Mouse (Mus musculus): ENCODE data around the gene Tbc1d16. TPM values are rescaled to one million over a fixed set of nuclear protein-coding genes. Genes with fewer than 3 reads are reported as not detected.

Gene Tbc1d16
- polyA plus RNA-seq, 1 experiment from 2014 or later = 17.4 TPM

GRCm38 (mm10) chr11:119180824-119181582 is 47.3 kb downstream of the Tbc1d16 start:
- ATAC-seq = no peak
- in situ Hi-C loops (cut with MboI; ENCODE audit: low pct_unique_long_range_greater_than_20kb) = no loop called here
- ChIA-PET CTCF (interaction anchor here (1.1 kb wide), 1 partner anchor 9 kb away, joined by 3 read pairs; no protein-coding TSS in a partner anchor), POLR2A (no interaction called here)
- no peaks in the 10 kb centered on the region for H3K27me3 ChIP-seq
- no peak for DNase-seq (ENCODE audit: low read depth, low spot score)
- no peak for TF ChIP-seq CTCF (IDR thresholded peaks at IDR 0.05)

- no peak for TF ChIP-seq CTCF (IDR thresholded peaks at IDR 0.05)
- DNase-seq (ENCODE audit: low read depth, low spot score) (no peak), ATAC-seq (no peak)
- in situ Hi-C loops (cut with MboI; ENCODE audit: low pct_unique_long_range_greater_than_20kb) = no loop called here
- ChIA-PET POLR2A (no interaction called here), CTCF (no interaction called here)
- no peaks in the 10 kb centered on the region for H3K27me3 ChIP-seq
These were observed 50.0 kb downstream of the Tbc1d16 start for GRCm38 (mm10) chr11:119178317-119178716.

GRCm38 (mm10) chr11:119176389-119177179 is 51.7 kb downstream of the Tbc1d16 start:
- no peaks in the 10 kb centered on the region for H3K27me3 ChIP-seq
- ATAC-seq (peak; percentile 32), DNase-seq (ENCODE audit: low read depth, low spot score) (no peak)
- in situ Hi-C loops (cut with MboI; ENCODE audit: low pct_unique_long_range_greater_than_20kb) = no loop called here
- ChIA-PET POLR2A (interaction anchor here (1.2 kb wide), 1 partner anchor 10 kb away, joined by 3 read pairs; no protein-coding TSS in a partner anchor), CTCF (interaction anchor here (1.2 kb wide), 1 partner anchor 12 kb away, joined by 3 read pairs; no protein-coding TSS in a partner anchor)
- TF ChIP-seq CTCF (IDR thresholded peaks at IDR 0.05) = no peak

GRCm38 (mm10) chr11:119171588-119171987 is 56.7 kb downstream of the Tbc1d16 start:
- POLR2A ChIA-PET = no interaction called here
- no peak for ATAC-seq
- CTCF ChIA-PET = no interaction called here

GRCm38 (mm10) chr11:119168851-119169250 is 59.4 kb downstream of the Tbc1d16 start:
- ChIA-PET POLR2A (no interaction called here), CTCF (no interaction called here)
- DNase-seq (ENCODE audit: low read depth, low spot score) (no peak), ATAC-seq (no peak)
- in situ Hi-C loops (cut with MboI; ENCODE audit: low pct_unique_long_range_greater_than_20kb) = no loop called here
- no peaks in the 10 kb centered on the region for H3K27me3 ChIP-seq
- TF ChIP-seq CTCF (IDR thresholded peaks at IDR 0.05) = no peak

More at GRCm38 (mm10) chr11:119171588-119171987, 56.7 kb downstream of the Tbc1d16 start:
- H3K27me3 ChIP-seq = no peaks in the 10 kb centered on the region
- TF ChIP-seq CTCF (IDR thresholded peaks at IDR 0.05) = no peak
- DNase-seq (ENCODE audit: low read depth, low spot score) = no peak
- in situ Hi-C loops (cut with MboI; ENCODE audit: low pct_unique_long_range_greater_than_20kb) = no loop called here

- H3K27me3 ChIP-seq = no peaks in the 10 kb centered on the region
- ChIA-PET POLR2A (interaction anchor here (1.8 kb wide), 1 partner anchor 13 kb away, joined by 6 read pairs; no protein-coding TSS in a partner anchor), CTCF (no interaction called here)
- in situ Hi-C loops (cut with MboI; ENCODE audit: low pct_unique_long_range_greater_than_20kb) = no loop called here
- DNase-seq (ENCODE audit: low read depth, low spot score) (no peak), ATAC-seq (no peak)
- TF ChIP-seq CTCF (IDR thresholded peaks at IDR 0.05) = no peak
These were observed 62.3 kb downstream of the Tbc1d16 start for GRCm38 (mm10) chr11:119165995-119166394.

- H3K27me3 ChIP-seq = no peaks in the 10 kb centered on the region
- TF ChIP-seq CTCF (IDR thresholded peaks at IDR 0.05) = no peak
- CTCF ChIA-PET = no interaction called here
- in situ Hi-C loops (cut with MboI; ENCODE audit: low pct_unique_long_range_greater_than_20kb) = no loop called here
- ATAC-seq (no peak), DNase-seq (ENCODE audit: low read depth, low spot score) (no peak)
- POLR2A ChIA-PET = no interaction called here
These were observed 63.9 kb downstream of the Tbc1d16 start for GRCm38 (mm10) chr11:119164375-119164774.

- no peak for TF ChIP-seq CTCF (IDR thresholded peaks at IDR 0.05)
- no peak for DNase-seq (ENCODE audit: low read depth, low spot score)
- POLR2A ChIA-PET = no interaction called here
- no peak for ATAC-seq
- in situ Hi-C loops (cut with MboI; ENCODE audit: low pct_unique_long_range_greater_than_20kb) = no loop called here
- CTCF ChIA-PET = no interaction called here
- H3K27me3 ChIP-seq = no peaks in the 10 kb centered on the region
These were observed 64.6 kb downstream of the Tbc1d16 start for GRCm38 (mm10) chr11:119163734-119163992.

GRCm38 (mm10) chr11:119162959-119163733 is 65.2 kb downstream of the Tbc1d16 start:
- no peak for TF ChIP-seq CTCF (IDR thresholded peaks at IDR 0.05)
- in situ Hi-C loops (cut with MboI; ENCODE audit: low pct_unique_long_range_greater_than_20kb) = no loop called here
- H3K27me3 ChIP-seq = no peaks in the 10 kb centered on the region
- DNase-seq (ENCODE audit: low read depth, low spot score) = no peak
- ChIA-PET POLR2A (no interaction called here), CTCF (no interaction called here)
- no peak for ATAC-seq

- no peak for TF ChIP-seq CTCF (IDR thresholded peaks at IDR 0.05)
- POLR2A ChIA-PET = interaction anchor here (0.6 kb wide), 1 partner anchor 23 kb away, joined by 3 read pairs; no protein-coding TSS in a partner anchor
- H3K27me3 ChIP-seq = no peaks in the 10 kb centered on the region
- CTCF ChIA-PET = interaction anchor here (1.2 kb wide), 1 partner anchor 29 kb away, joined by 3 read pairs; no protein-coding TSS in a partner anchor
- ATAC-seq (no peak), DNase-seq (ENCODE audit: low read depth, low spot score) (no peak)
- in situ Hi-C loops (cut with MboI; ENCODE audit: low pct_unique_long_range_greater_than_20kb) = no loop called here
These were observed 66.6 kb downstream of the Tbc1d16 start for GRCm38 (mm10) chr11:119161665-119162064.
